ENCODE assay signal across 8 mouse cellular contexts in genomic region chr3:89244158-89244981, GRCm38 (mm10). TPM values are rescaled to one million over a fixed set of nuclear protein-coding genes. Genes with fewer than 3 reads are reported as not detected.
A peak's percentile ranks its signal among the peaks of the same experiment; 100 is the strongest.
DNase-seq lines count a peak whose midpoint lies in the region; ATAC-seq lines count a peak whose summit lies in the region.

No protein-coding gene starts in this region.

- no peaks in the 10 kb centered on the region for H3K9me3 ChIP-seq in embryonic facial prominence, embryonic 13.5 days
- H3K9me3 ChIP-seq in intestine, embryonic 16.5 days (ENCODE audit: control insufficient read depth, low read length) = no peaks in the 10 kb centered on the region
- no peaks in the 10 kb centered on the region for H3K9me3 ChIP-seq in lung, embryonic 15.5 days

- no peak for DNase-seq in frontal cortex, postnatal 25 days (ENCODE audit: low spot score in 2 of 2)
- DNase-seq in splenic B cell, adult 2 months (ENCODE audit: low read depth, low spot score) = peak; percentile 63
- no peak for DNase-seq in right cerebral cortex, postnatal 25 days

- ATAC-seq in frontal cortex, adult (ENCODE audit: low TSS enrichment) = 0 out of 2 replicates have a peak, but pooled peaks have one; percentile 3
- peak; percentile 25 for ATAC-seq in CD4-positive, CD25-positive, alpha-beta regulatory T cell, adult 4 months
- no peak for ATAC-seq in embryonic facial prominence, embryonic 13.5 days (ENCODE audit: insufficient number of reproducible peaks, insufficient read depth, low FRiP score, low TSS enrichment, low read depth)
- ATAC-seq in intestine, embryonic 16.5 days = no peak
- ATAC-seq in lung, embryonic 15.5 days (ENCODE audit: borderline replicate concordance, extremely low read depth, low FRiP score, low TSS enrichment) = no peak

- H3K36me3 ChIP-seq in embryonic facial prominence, embryonic 13.5 days = peaks cover 37% of the 10 kb centered on the region
- no peaks in the 10 kb centered on the region for H3K36me3 ChIP-seq in intestine, embryonic 16.5 days (ENCODE audit: control insufficient read depth, insufficient read depth, low read length)
- peaks cover 10% of the 10 kb centered on the region for H3K36me3 ChIP-seq in lung, embryonic 15.5 days
- peaks cover 3% of the 10 kb centered on the region; the same call in 1 of the 2 replicates for H3K36me3 ChIP-seq in splenic B cell, adult 2 months (ENCODE audit: control insufficient read depth, insufficient read depth, low read length, poor library complexity, severe bottlenecking)

- H3K9ac ChIP-seq in embryonic facial prominence, embryonic 13.5 days = peak overlapping the region; percentile 69
- peak overlapping the region; percentile 57 for H3K9ac ChIP-seq in intestine, embryonic 16.5 days (ENCODE audit: low read depth, low read length)
- peak overlapping the region; percentile 23 for H3K9ac ChIP-seq in lung, embryonic 15.5 days

- H3K27me3 ChIP-seq in embryonic facial prominence, embryonic 13.5 days = 0 out of 2 replicates have a peak, but pooled peaks cover 4% of the 10 kb centered on the region
- no peaks in the 10 kb centered on the region for H3K27me3 ChIP-seq in intestine, embryonic 16.5 days (replicated peaks; ENCODE audit: control insufficient read depth, insufficient read depth, low read length)
- peaks cover 14% of the 10 kb centered on the region for H3K27me3 ChIP-seq in lung, embryonic 15.5 days
- no peaks in the 10 kb centered on the region for H3K27me3 ChIP-seq in splenic B cell, adult 2 months (ENCODE audit: control insufficient read depth, insufficient read depth, low read length, poor library complexity, severe bottlenecking)

- H3K4me1 ChIP-seq in embryonic facial prominence, embryonic 13.5 days = peaks cover 42% of the 10 kb centered on the region
- H3K4me1 ChIP-seq in intestine, embryonic 16.5 days (ENCODE audit: control insufficient read depth, insufficient read depth, low read length) = peaks cover 28% of the 10 kb centered on the region
- peaks cover 44% of the 10 kb centered on the region for H3K4me1 ChIP-seq in lung, embryonic 15.5 days

- peak overlapping the region; percentile 83 for H3K4me3 ChIP-seq in embryonic facial prominence, embryonic 13.5 days
- H3K4me3 ChIP-seq in intestine, embryonic 16.5 days (ENCODE audit: low read length) = peak overlapping the region; percentile 44
- peak overlapping the region; percentile 78 for H3K4me3 ChIP-seq in lung, embryonic 15.5 days

- peak overlapping the region; percentile 60 for H3K27ac ChIP-seq in embryonic facial prominence, embryonic 13.5 days
- H3K27ac ChIP-seq in intestine, embryonic 16.5 days (ENCODE audit: low read length) = no peak overlapping the region
- peak overlapping the region; percentile 74 for H3K27ac ChIP-seq in lung, embryonic 15.5 days

- H3K4me2 ChIP-seq in embryonic facial prominence, embryonic 13.5 days = peak overlapping the region; percentile 90
- H3K4me2 ChIP-seq in intestine, embryonic 16.5 days (ENCODE audit: low read depth, low read length) = peak overlapping the region; percentile 91
- H3K4me2 ChIP-seq in lung, embryonic 15.5 days = peak overlapping the region; percentile 82

- WGBS in embryonic facial prominence, embryonic 13.5 days = 11% methylated on average over 25 of the region's 25 CpGs
- WGBS in intestine, embryonic 16.5 days = 17% methylated on average over 25 of the region's 25 CpGs
- WGBS in lung, embryonic 15.5 days = 13% methylated on average over 25 of the region's 25 CpGs

RNA-seq across cellular contexts. Expression of gene Krtcap2, which starts 1.4 kb away (rescaled TPM):
- 100 to 1,000 TPM; 258 to 319 TPM for polyA plus RNA-seq in CD4-positive, CD25-positive, alpha-beta regulatory T cell, adult 4 months (2017; shearing (Covaris generic))
- 300 and 361 TPM in 2 replicates for polyA plus RNA-seq in embryonic facial prominence, embryonic 13.5 days (2015; fragmentation: Nextera tagmentation; extraction: Ambion mirVana)
- 316 and 334 TPM in 2 replicates for polyA plus RNA-seq in intestine, embryonic 16.5 days (2015; fragmentation: Nextera tagmentation; extraction: Ambion mirVana)
- 282 and 311 TPM in 2 replicates for polyA plus RNA-seq in lung, embryonic 15.5 days (2015; fragmentation: Nextera tagmentation; extraction: Ambion mirVana)

RNA-seq across cellular contexts. Expression of gene Trim46, which starts 1.7 kb away (rescaled TPM):
- polyA plus RNA-seq in CD4-positive, CD25-positive, alpha-beta regulatory T cell, adult 4 months (2017; shearing (Covaris generic)) = 1 to 10 TPM; 4.0 to 7.0 TPM
- polyA plus RNA-seq in embryonic facial prominence, embryonic 13.5 days (2015; fragmentation: Nextera tagmentation; extraction: Ambion mirVana) = 7.0 and 9.7 TPM in 2 replicates
- 3.9 TPM in 2 replicates for polyA plus RNA-seq in intestine, embryonic 16.5 days (2015; fragmentation: Nextera tagmentation; extraction: Ambion mirVana)
- 7.2 and 7.9 TPM in 2 replicates for polyA plus RNA-seq in lung, embryonic 15.5 days (2015; fragmentation: Nextera tagmentation; extraction: Ambion mirVana)

RNA-seq across cellular contexts. Expression of gene Dpm3, which starts 14.8 kb away (rescaled TPM):
- 100 to 1,000 TPM; 116 to 155 TPM for polyA plus RNA-seq in CD4-positive, CD25-positive, alpha-beta regulatory T cell, adult 4 months (2017; shearing (Covaris generic))
- polyA plus RNA-seq in embryonic facial prominence, embryonic 13.5 days (2015; fragmentation: Nextera tagmentation; extraction: Ambion mirVana) = 120 and 147 TPM in 2 replicates
- 119 and 126 TPM in 2 replicates for polyA plus RNA-seq in intestine, embryonic 16.5 days (2015; fragmentation: Nextera tagmentation; extraction: Ambion mirVana)
- 122 and 130 TPM in 2 replicates for polyA plus RNA-seq in lung, embryonic 15.5 days (2015; fragmentation: Nextera tagmentation; extraction: Ambion mirVana)

RNA-seq across cellular contexts. Expression of gene Muc1, which starts 15.5 kb away (rescaled TPM):
- 1 to 10 TPM; 1.1 to 2.0 TPM for polyA plus RNA-seq in CD4-positive, CD25-positive, alpha-beta regulatory T cell, adult 4 months (2017; shearing (Covaris generic))
- 1.5 and 1.6 TPM in 2 replicates for polyA plus RNA-seq in embryonic facial prominence, embryonic 13.5 days (2015; fragmentation: Nextera tagmentation; extraction: Ambion mirVana)
- polyA plus RNA-seq in intestine, embryonic 16.5 days (2015; fragmentation: Nextera tagmentation; extraction: Ambion mirVana) = 13.2 and 13.4 TPM in 2 replicates
- 74.3 and 88.9 TPM in 2 replicates for polyA plus RNA-seq in lung, embryonic 15.5 days (2015; fragmentation: Nextera tagmentation; extraction: Ambion mirVana)

RNA-seq across cellular contexts. Expression of gene Mtx1, which starts 17.5 kb away (rescaled TPM):
- polyA plus RNA-seq in CD4-positive, CD25-positive, alpha-beta regulatory T cell, adult 4 months (2017; shearing (Covaris generic)) = 100 to 1,000 TPM in 1 of 2 experiments, 10 to 100 TPM in 1; 78.8 to 144 TPM
- 182 and 212 TPM in 2 replicates for polyA plus RNA-seq in embryonic facial prominence, embryonic 13.5 days (2015; fragmentation: Nextera tagmentation; extraction: Ambion mirVana)
- 214 and 234 TPM in 2 replicates for polyA plus RNA-seq in intestine, embryonic 16.5 days (2015; fragmentation: Nextera tagmentation; extraction: Ambion mirVana)
- polyA plus RNA-seq in lung, embryonic 15.5 days (2015; fragmentation: Nextera tagmentation; extraction: Ambion mirVana) = 195 and 197 TPM in 2 replicates

Comparison
In these comparisons a context has a peak if more than half of its experiments do, and no peak if none do; other contexts are left out.
1. ATAC-seq: peak in frontal cortex, adult (single experiment) and CD4-positive, CD25-positive, alpha-beta regulatory T cell, adult 4 months (single experiment); none in embryonic facial prominence, embryonic 13.5 days (single experiment), intestine, embryonic 16.5 days (single experiment) and lung, embryonic 15.5 days (single experiment).
2. Peak in every context shown above with its lines, with median percentiles within 50 percentile points of each other: H3K4me2 ChIP-seq, H3K4me3 ChIP-seq and H3K9ac ChIP-seq.